Mouse (Mus musculus) hindbrain, embryonic 12.5 days (tissue): ENCODE results near the gene Ulk4. TPM values are rescaled to one million over a fixed set of nuclear protein-coding genes. Genes with fewer than 3 reads are reported as not detected.

ENCODE experiments used
- ATAC-seq: fragments of 200-750 bp; cut with Nextera tagmentation; 2 replicates; pipeline ENCODE4 v1.8.0; 2017; ENCODE audit warnings: moderate TSS enrichment; ENCODE audit not compliant: low FRiP score
- H3K27ac ChIP-seq: fragments of 300-500 bp; sonication (generic); 2 replicates; pipeline ENCODE4 v1.5.1; 2016; ENCODE audit warnings: mild to moderate bottlenecking
- H3K27me3 ChIP-seq: fragments of 300-500 bp; sonication (generic); 2 replicates; pipeline ENCODE4 v1.6.1; 2016; ENCODE audit warnings: mild to moderate bottlenecking
- H3K36me3 ChIP-seq: fragments of 300-500 bp; sonication (generic); 2 replicates; pipeline ENCODE4 v1.6.1; 2016; ENCODE audit warnings: mild to moderate bottlenecking
- H3K4me1 ChIP-seq: fragments of 300-500 bp; sonication (generic); 2 replicates; pipeline ENCODE4 v1.6.1; 2016
- H3K4me2 ChIP-seq: fragments of 300-500 bp; sonication (generic); replicated peaks from 2 replicates; pipeline ENCODE4 v1.6.1; 2016; ENCODE audit warnings: mild to moderate bottlenecking
- H3K4me3 ChIP-seq: fragments of 300-500 bp; sonication (generic); 2 replicates; pipeline ENCODE4 v1.5.1; 2016; ENCODE audit warnings: mild to moderate bottlenecking
- H3K9ac ChIP-seq: fragments of 300-500 bp; sonication (generic); 2 replicates; pipeline ENCODE4 v1.6.1; 2016; ENCODE audit warnings: mild to moderate bottlenecking, moderate library complexity
- H3K9me3 ChIP-seq: fragments of 300-500 bp; sonication (generic); replicated peaks from 2 replicates; pipeline ENCODE4 v1.6.1; 2016; ENCODE audit warnings: mild to moderate bottlenecking
- WGBS: fragments of 180-500 bp; shearing (Covaris S2); methylation state at CpG from one replicate; pipeline ENCODE4 v1.1.7; 2016; 5-methylcytosine and 5-hydroxymethylcytosine counted together
- polyA plus RNA-seq: library from polyadenylated mRNA; unstranded; fragments of >200 nt; fragmentation: Nextera tagmentation; extraction: Ambion mirVana; gene quantifications from 2 replicates; pipeline ENCODE4 v1.2.1, GENCODE M21; 2016

Ulk4 gene
- polyA plus RNA-seq, 1 experiment from 2014 or later: 164 TPM

GRCm38 (mm10) chr9:121122039-121122438, 155.0 kb downstream of the Ulk4 start:
- H3K27ac ChIP-seq: no peak overlapping the region
- H3K9me3 ChIP-seq: no peaks in the 10 kb centered on the region
- ATAC-seq: no peak
- H3K4me2 ChIP-seq: no peak overlapping the region
- 85% methylated on average over 5 of the region's 5 CpGs for WGBS
- H3K9ac ChIP-seq: no peak overlapping the region
- H3K4me3 ChIP-seq: no peak overlapping the region
- no peaks in the 10 kb centered on the region for H3K27me3 ChIP-seq
- no peaks in the 10 kb centered on the region for H3K36me3 ChIP-seq
- H3K4me1 ChIP-seq: peaks cover 2% of the 10 kb centered on the region; the same call in 1 of the 2 replicates

DNA sequence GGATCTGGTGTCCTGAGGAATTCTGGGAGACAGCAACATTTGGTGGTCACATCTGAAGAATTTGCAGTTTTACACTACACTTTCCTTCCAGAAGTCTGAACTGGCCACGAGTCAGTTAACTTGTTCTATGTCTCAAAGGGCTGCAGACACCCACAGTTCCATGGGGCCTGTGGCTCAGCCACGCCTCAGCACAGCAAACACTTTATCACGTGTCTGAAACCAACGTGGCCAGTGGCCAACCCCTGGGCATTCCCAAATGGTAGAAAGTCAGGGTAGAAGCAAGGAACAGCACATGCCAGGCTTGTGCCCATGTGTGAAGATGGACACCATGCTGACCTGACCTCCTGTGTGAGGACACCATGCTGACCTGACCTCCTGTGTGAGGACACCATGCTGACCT, 159.1 kb downstream of the Ulk4 start:
- H3K27me3 ChIP-seq: no peaks in the 10 kb centered on the region
- H3K9ac ChIP-seq: no peak overlapping the region
- H3K9me3 ChIP-seq: no peaks in the 10 kb centered on the region
- no peak overlapping the region for H3K27ac ChIP-seq
- no peak overlapping the region for H3K4me3 ChIP-seq
- no peaks in the 10 kb centered on the region for H3K4me1 ChIP-seq
- no peak overlapping the region for H3K4me2 ChIP-seq
- 75% methylated on average over 4 of the region's 4 CpGs for WGBS
- no peaks in the 10 kb centered on the region for H3K36me3 ChIP-seq
- no peak for ATAC-seq

DNA sequence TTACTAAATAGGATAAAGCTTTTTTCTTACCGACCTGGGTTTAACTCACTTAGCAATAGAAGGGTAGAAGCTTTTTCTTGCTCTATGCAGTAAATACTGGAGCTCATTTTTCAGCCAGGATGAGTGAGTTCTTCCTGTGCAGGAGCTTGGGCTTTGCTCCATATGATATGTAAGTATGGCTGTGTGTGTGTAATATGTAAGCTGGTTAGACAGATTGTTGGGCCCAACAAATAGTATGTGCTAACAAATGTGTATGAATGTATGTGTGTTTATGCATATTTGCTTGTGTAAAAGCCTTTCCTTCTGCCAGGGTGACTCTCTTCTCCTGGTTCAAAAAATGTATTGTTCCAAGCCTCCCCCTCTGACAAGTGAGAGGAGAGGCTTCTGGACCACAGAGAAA, 164.9 kb downstream of the Ulk4 start:
- H3K36me3 ChIP-seq: no peaks in the 10 kb centered on the region
- H3K9ac ChIP-seq: no peak overlapping the region
- H3K9me3 ChIP-seq: no peaks in the 10 kb centered on the region
- no peak overlapping the region for H3K4me3 ChIP-seq
- H3K4me1 ChIP-seq: peaks cover 15% of the 10 kb centered on the region
- WGBS: 58% methylated on average over 1 of the region's 1 CpGs
- ATAC-seq: no peak
- H3K27me3 ChIP-seq: no peaks in the 10 kb centered on the region
- no peak overlapping the region for H3K4me2 ChIP-seq
- H3K27ac ChIP-seq: no peak overlapping the region

DNA sequence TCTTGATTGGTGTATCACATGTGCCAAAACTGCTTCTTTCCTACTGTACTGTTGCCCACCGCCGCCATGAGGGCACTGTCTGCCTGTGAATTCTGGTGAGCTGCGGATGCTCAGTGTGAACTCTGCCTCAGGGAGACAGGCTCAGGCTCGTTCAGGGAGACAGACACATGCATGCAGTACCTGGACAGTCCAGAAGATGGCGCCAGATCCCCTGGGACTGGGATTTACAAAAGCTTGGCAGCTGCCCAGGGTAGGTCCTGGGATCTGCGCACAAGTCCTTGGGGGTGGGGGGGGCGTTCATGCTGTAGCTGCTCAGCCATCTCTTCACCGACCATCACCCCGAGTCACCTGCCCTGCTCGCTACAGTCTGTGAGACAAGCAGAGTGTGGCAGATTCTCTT, 168.9 kb downstream of the Ulk4 start:
- ATAC-seq: peak; percentile 72
- Histone ChIP-seq H3K27ac (no peak overlapping the region), H3K36me3 (no peaks in the 10 kb centered on the region), H3K27me3 (no peaks in the 10 kb centered on the region), H3K4me2 (no peak overlapping the region), H3K4me1 (peaks cover 16% of the 10 kb centered on the region), H3K4me3 (no peak overlapping the region), H3K9me3 (no peaks in the 10 kb centered on the region), H3K9ac (no peak overlapping the region)
- WGBS: 13% methylated on average over 10 of the region's 10 CpGs

GRCm38 (mm10) chr9:121107643-121108042, 169.4 kb downstream of the Ulk4 start:
- Histone ChIP-seq H3K9ac (no peak overlapping the region), H3K4me1 (peaks cover 16% of the 10 kb centered on the region), H3K9me3 (no peaks in the 10 kb centered on the region), H3K36me3 (no peaks in the 10 kb centered on the region), H3K4me3 (no peak overlapping the region), H3K27me3 (no peaks in the 10 kb centered on the region), H3K4me2 (no peak overlapping the region), H3K27ac (no peak overlapping the region)
- 73% methylated on average over 5 of the region's 5 CpGs for WGBS
- ATAC-seq: peak; percentile 17

GRCm38 (mm10) chr9:121107101-121107500, 169.9 kb downstream of the Ulk4 start:
- Histone ChIP-seq H3K27ac (no peak overlapping the region), H3K9me3 (no peaks in the 10 kb centered on the region), H3K9ac (no peak overlapping the region), H3K27me3 (no peaks in the 10 kb centered on the region), H3K4me1 (peaks cover 16% of the 10 kb centered on the region), H3K4me3 (no peak overlapping the region), H3K36me3 (no peaks in the 10 kb centered on the region), H3K4me2 (no peak overlapping the region)
- 24% methylated on average over 11 of the region's 11 CpGs for WGBS
- ATAC-seq: no peak

GRCm38 (mm10) chr9:121101516-121101915, 175.5 kb downstream of the Ulk4 start:
- WGBS: 84% methylated on average over 10 of the region's 10 CpGs
- Histone ChIP-seq H3K4me1 (no peaks in the 10 kb centered on the region), H3K9me3 (no peaks in the 10 kb centered on the region), H3K27ac (no peak overlapping the region), H3K4me2 (no peak overlapping the region), H3K4me3 (no peak overlapping the region), H3K36me3 (no peaks in the 10 kb centered on the region), H3K27me3 (no peaks in the 10 kb centered on the region), H3K9ac (no peak overlapping the region)
- ATAC-seq: no peak

- Histone ChIP-seq H3K4me1 (no peaks in the 10 kb centered on the region), H3K36me3 (no peaks in the 10 kb centered on the region), H3K27ac (0 out of 2 replicates have a peak overlapping the region, but pooled peaks have one; percentile 44), H3K9ac (no peak overlapping the region), H3K9me3 (peaks cover 6% of the 10 kb centered on the region; the same call in 1 of the 2 replicates), H3K4me3 (no peak overlapping the region), H3K4me2 (no peak overlapping the region), H3K27me3 (no peaks in the 10 kb centered on the region)
- 67% methylated on average over 10 of the region's 10 CpGs for WGBS
- ATAC-seq: peak; percentile 63; the same call in 1 of the 2 replicates
Observed at GRCm38 (mm10) chr9:121099453-121099852, 177.5 kb downstream of the Ulk4 start.

DNA sequence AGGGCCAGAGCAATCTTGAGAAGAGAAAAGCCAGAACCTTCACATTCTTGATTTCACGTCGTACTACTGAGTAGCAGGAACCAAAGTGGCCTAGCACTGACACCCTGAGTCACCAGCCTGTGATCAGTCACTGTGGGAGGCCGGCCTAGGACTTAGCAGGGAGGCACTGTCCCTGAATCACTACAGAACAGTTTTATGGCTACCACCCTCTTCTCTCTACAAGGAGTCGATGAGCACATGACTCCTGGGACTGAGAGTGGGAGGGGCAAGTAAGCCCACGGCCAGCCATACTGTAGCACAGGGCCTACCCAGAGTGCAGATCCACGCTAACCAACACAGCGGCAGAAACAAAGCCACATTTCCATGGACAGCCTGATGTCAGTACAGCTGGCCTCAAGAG, 183.2 kb downstream of the Ulk4 start:
- H3K36me3 ChIP-seq: no peaks in the 10 kb centered on the region
- H3K4me2 ChIP-seq: no peak overlapping the region
- H3K4me3 ChIP-seq: no peak overlapping the region
- H3K27ac ChIP-seq: no peak overlapping the region
- H3K9me3 ChIP-seq: peaks cover 7% of the 10 kb centered on the region; the same call in 1 of the 2 replicates
- no peak for ATAC-seq
- H3K4me1 ChIP-seq: 0 out of 2 replicates have a peak, but pooled peaks cover 3% of the 10 kb centered on the region
- 89% methylated on average over 7 of the region's 7 CpGs for WGBS
- no peaks in the 10 kb centered on the region for H3K27me3 ChIP-seq
- H3K9ac ChIP-seq: no peak overlapping the region

DNA sequence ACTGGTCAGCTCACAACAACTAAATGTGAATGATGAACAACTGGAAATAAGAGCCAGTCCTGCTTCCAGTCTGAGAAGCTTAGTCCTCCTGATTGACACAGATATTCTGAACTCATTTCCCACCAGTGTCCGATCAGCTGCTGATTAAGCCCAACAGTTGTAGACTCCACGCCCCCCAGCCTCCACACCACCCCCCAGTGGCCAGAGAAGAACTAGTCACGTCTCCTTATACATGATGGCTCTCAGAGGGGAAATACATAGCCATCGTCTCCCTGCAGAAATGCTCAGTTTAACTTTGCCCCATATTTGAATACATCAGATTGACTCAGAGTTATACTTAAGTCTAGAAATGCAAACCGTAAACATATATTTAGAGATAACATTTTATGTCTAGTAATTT, 184.4 kb downstream of the Ulk4 start:
- no peaks in the 10 kb centered on the region for H3K36me3 ChIP-seq
- H3K4me1 ChIP-seq: 0 out of 2 replicates have a peak, but pooled peaks cover 3% of the 10 kb centered on the region
- H3K4me3 ChIP-seq: no peak overlapping the region
- WGBS: 87% methylated on average over 5 of the region's 5 CpGs
- no peaks in the 10 kb centered on the region for H3K27me3 ChIP-seq
- H3K9me3 ChIP-seq: peaks cover 7% of the 10 kb centered on the region; the same call in 1 of the 2 replicates
- no peak for ATAC-seq
- no peak overlapping the region for H3K9ac ChIP-seq
- H3K4me2 ChIP-seq: no peak overlapping the region
- H3K27ac ChIP-seq: no peak overlapping the region

DNA sequence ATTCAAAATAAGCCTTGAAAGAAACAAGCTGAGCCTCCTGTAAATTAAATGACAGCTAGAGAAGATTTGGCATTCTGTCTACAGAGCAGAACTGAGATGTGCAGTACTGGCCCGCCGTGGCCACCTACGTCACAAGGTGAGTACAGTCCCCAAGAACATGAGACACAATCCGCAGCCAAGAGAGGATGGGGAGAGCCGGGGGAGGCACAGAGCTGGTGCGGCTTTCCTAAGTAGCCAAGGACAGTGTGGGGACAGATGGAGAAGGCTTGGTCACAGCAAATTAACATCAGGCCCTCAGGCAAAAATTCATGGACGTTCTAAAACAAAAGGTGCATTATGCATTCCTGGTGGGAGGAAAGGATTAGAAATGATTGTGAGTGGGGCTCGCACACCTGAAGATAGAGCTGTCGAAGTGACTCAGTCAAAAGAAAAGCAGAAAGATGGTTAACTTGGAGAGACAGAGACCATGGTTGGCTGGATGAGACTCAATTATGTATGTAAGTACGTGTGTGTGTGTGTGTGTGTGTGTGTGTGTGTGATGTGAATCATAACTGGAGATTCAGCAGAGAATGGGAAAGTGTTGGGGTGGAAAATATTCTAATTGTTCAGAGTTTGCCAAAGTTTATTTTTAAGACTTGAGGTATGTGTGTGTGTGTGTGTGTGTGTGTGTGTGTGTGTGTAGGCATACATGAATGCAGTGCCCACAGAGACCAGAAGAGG, 185.8 kb downstream of the Ulk4 start:
- Histone ChIP-seq H3K27ac (no peak overlapping the region), H3K36me3 (no peaks in the 10 kb centered on the region), H3K9me3 (peaks cover 7% of the 10 kb centered on the region; the same call in 1 of the 2 replicates), H3K4me2 (no peak overlapping the region), H3K4me3 (no peak overlapping the region), H3K9ac (no peak overlapping the region), H3K27me3 (no peaks in the 10 kb centered on the region), H3K4me1 (0 out of 2 replicates have a peak, but pooled peaks cover 3% of the 10 kb centered on the region)
- no peak for ATAC-seq
- WGBS: 75% methylated on average over 10 of the region's 10 CpGs

DNA sequence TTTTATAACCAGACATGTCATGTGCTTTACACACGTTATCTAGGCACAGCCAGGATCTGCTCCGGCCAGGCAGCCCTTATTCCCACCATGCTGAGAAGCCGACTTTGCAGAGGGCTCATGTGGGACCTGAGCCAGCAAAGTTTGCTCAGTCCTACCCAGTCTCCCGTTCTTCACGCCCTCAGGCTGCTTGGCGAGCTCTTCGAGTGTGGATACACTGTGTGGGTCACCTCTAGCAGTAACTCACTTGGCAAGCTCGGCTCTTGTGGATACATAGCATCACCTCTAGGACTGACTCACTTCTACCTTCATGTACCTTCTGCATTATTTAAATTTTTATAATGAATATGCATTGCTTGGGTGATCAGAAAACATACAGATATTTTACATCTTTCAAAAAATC, 189.3 kb downstream of the Ulk4 start:
- H3K9me3 ChIP-seq: no peaks in the 10 kb centered on the region
- 78% methylated on average over 8 of the region's 8 CpGs for WGBS
- H3K36me3 ChIP-seq: no peaks in the 10 kb centered on the region
- peaks cover 12% of the 10 kb centered on the region for H3K4me1 ChIP-seq
- no peaks in the 10 kb centered on the region for H3K27me3 ChIP-seq
- H3K4me2 ChIP-seq: no peak overlapping the region
- no peak overlapping the region for H3K4me3 ChIP-seq
- no peak for ATAC-seq
- H3K27ac ChIP-seq: no peak overlapping the region
- H3K9ac ChIP-seq: no peak overlapping the region

DNA sequence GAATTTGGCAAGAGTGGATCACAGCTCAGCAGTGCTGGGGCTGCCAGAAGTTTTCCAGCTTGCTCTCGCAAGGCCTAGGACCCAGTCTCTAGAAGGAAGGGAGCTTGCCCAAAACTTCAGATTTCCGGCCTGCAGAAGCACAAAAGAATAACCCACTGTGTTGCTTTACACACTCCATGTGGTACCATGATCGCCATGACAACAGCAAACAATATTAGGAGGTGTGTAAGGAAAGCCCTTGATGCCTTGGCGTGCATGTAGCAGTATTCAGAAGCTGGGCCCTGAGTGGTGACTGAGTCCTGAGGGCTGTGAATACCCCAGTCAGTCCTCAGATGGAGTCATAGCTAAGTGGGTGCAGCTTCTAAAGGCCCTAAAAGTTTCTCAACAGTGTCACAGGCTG, 192.8 kb downstream of the Ulk4 start:
- ATAC-seq: no peak
- Histone ChIP-seq H3K4me1 (peaks cover 16% of the 10 kb centered on the region), H3K9ac (no peak overlapping the region), H3K36me3 (no peaks in the 10 kb centered on the region), H3K4me3 (no peak overlapping the region), H3K27me3 (no peaks in the 10 kb centered on the region), H3K9me3 (no peaks in the 10 kb centered on the region), H3K27ac (no peak overlapping the region), H3K4me2 (no peak overlapping the region)
- 68% methylated on average over 4 of the region's 4 CpGs for WGBS
